10 mouse cellular contexts compared by ENCODE assay signal in genomic region chr5:125675623-125676022, GRCm38 (mm10).
DNase-seq lines count a peak whose midpoint lies in the region; ATAC-seq and TF ChIP-seq lines count a peak whose summit lies in the region.
"Had no signal": no experiment of that assay in that cellular context is flagged by ENCODE, and none has a peak within 500 bp of the region (broad histone marks: within the 10 kb centered on the region; RNA-seq: fewer than 3 reads in every experiment).

No protein-coding gene starts in this region.

- whole genome bisulfite sequencing in forebrain, embryonic 16.5 days: 6% methylated on average over 13 of the region's 13 CpGs
- WGBS in olfactory bulb, adult 2 months: 7% methylated on average over 13 of the region's 13 CpGs
- WGBS in lung, postnatal 0 days: 46% methylated on average over 13 of the region's 13 CpGs

- peak; percentile 77 for ATAC-seq in forebrain, embryonic 16.5 days
- ATAC-seq in lung, postnatal 0 days: no peak
- ATAC-seq: Patski had no signal

- intact Hi-C loops in heart, postnatal 10 days (cut with DNase I): no loop called here

- H3K4me2 ChIP-seq in forebrain, embryonic 16.5 days (ENCODE audit: low read length): peak overlapping the region; percentile 44
- no peak overlapping the region for H3K4me2 ChIP-seq in lung, postnatal 0 days (replicated peaks; ENCODE audit: low read depth, low read length)

- H3K4me3 ChIP-seq in forebrain, embryonic 16.5 days (replicated peaks; ENCODE audit: low read length): peak overlapping the region; percentile 16
- H3K4me3 ChIP-seq in olfactory bulb, adult 2 months (ENCODE audit: insufficient read depth, low read depth, low read length): peak overlapping the region; percentile 31
- no peak overlapping the region for H3K4me3 ChIP-seq in lung, postnatal 0 days (ENCODE audit: low read depth, low read length)
- H3K4me3 ChIP-seq: megakaryocyte, embryonic 14.5 days had no signal

- no peaks in the 10 kb centered on the region for H3K27me3 ChIP-seq in forebrain, embryonic 16.5 days (replicated peaks; ENCODE audit: control insufficient read depth, insufficient read depth, low read length)
- H3K27me3 ChIP-seq in lung, postnatal 0 days (replicated peaks; ENCODE audit: insufficient read depth, low read length): no peaks in the 10 kb centered on the region
- H3K27me3 ChIP-seq: megakaryocyte, embryonic 14.5 days; Patski had no signal

- TF ChIP-seq POLR2A in olfactory bulb, adult 2 months (IDR thresholded peaks at IDR 0.05; ENCODE audit: insufficient read depth, low read depth, low read length): no peak

- DNase-seq in cerebellum, adult 9-11 months: peak; percentile 50
- peak; percentile 36 to 41 for DNase-seq in layer of hippocampus, postnatal 25 days (ENCODE audit: extremely low spot score in 1 of 2, low spot score in 1 of 2)
- DNase-seq in lung, postnatal 0 days (ENCODE audit: low spot score): no peak
- DNase-seq in heart, adult 18-20 months: no peak
- no peak for DNase-seq in heart, postnatal 10 days
- no peak for DNase-seq in adrenal gland, postnatal 14 days

- no peak for TF ChIP-seq EP300 in lung, postnatal 0 days (IDR thresholded peaks at IDR 0.05)

- no peaks in the 10 kb centered on the region for H3K9me3 ChIP-seq in forebrain, embryonic 16.5 days (ENCODE audit: control insufficient read depth, low read length)
- H3K9me3 ChIP-seq in lung, postnatal 0 days (ENCODE audit: low read length): no peaks in the 10 kb centered on the region

- peaks cover 18% of the 10 kb centered on the region for H3K4me1 ChIP-seq in forebrain, embryonic 16.5 days (replicated peaks; ENCODE audit: control insufficient read depth, insufficient read depth, low read length)
- H3K4me1 ChIP-seq in olfactory bulb, adult 2 months (ENCODE audit: control insufficient read depth, insufficient read depth, low read length): peaks cover 4% of the 10 kb centered on the region; the same call in 1 of the 2 replicates
- no peaks in the 10 kb centered on the region for H3K4me1 ChIP-seq in lung, postnatal 0 days (ENCODE audit: insufficient read depth, low read depth, low read length)
- H3K4me1 ChIP-seq: megakaryocyte, embryonic 14.5 days had no signal

- peak overlapping the region; percentile 63 for H3K27ac ChIP-seq in forebrain, embryonic 16.5 days (ENCODE audit: low read length)
- no peak overlapping the region for H3K27ac ChIP-seq in olfactory bulb, adult 2 months (ENCODE audit: insufficient read depth, low read depth, low read length)
- H3K27ac ChIP-seq in lung, postnatal 0 days (ENCODE audit: low read length): no peak overlapping the region

- TF ChIP-seq CTCF in olfactory bulb, adult 2 months (IDR thresholded peaks at IDR 0.05; ENCODE audit: insufficient read depth, low read depth, low read length): no peak
- no peak for TF ChIP-seq CTCF in lung, postnatal 0 days (IDR thresholded peaks at IDR 0.05)

- no peaks in the 10 kb centered on the region for H3K36me3 ChIP-seq in forebrain, embryonic 16.5 days (ENCODE audit: control insufficient read depth, insufficient read depth)
- H3K36me3 ChIP-seq in lung, postnatal 0 days (ENCODE audit: insufficient read depth, low read length): no peaks in the 10 kb centered on the region

- 0 out of 2 replicates have a peak overlapping the region, but pooled peaks have one; percentile 19 for H3K9ac ChIP-seq in forebrain, embryonic 16.5 days (replicated peaks; ENCODE audit: low read depth, low read length)
- no peak overlapping the region for H3K9ac ChIP-seq in lung, postnatal 0 days (replicated peaks; ENCODE audit: low read depth)

Comparison
In these comparisons a context has a peak if more than half of its experiments do, and no peak if none do; other contexts are left out.
1. DNase-seq: peak in cerebellum, adult 9-11 months (single experiment) and layer of hippocampus, postnatal 25 days (2 of 2); none in lung, postnatal 0 days (single experiment), heart, adult 18-20 months (0 of 2), heart, postnatal 10 days (0 of 2) and adrenal gland, postnatal 14 days (single experiment).